Mouse (Mus musculus) heart, postnatal 0 days (tissue): ENCODE measurements around the gene Zcchc2.

Experiments
- CTCF ChIP-seq: IDR thresholded peaks from 2 replicates; pipeline ENCODE4 v1.5.1; 2016; ENCODE audit warnings: antibody characterized with exemption, control low read depth, low read depth
- EP300 ChIP-seq: IDR thresholded peaks from 2 replicates; pipeline ENCODE4 v1.6.1; 2016; ENCODE audit warnings: antibody characterized with exemption, low read depth

DNA sequence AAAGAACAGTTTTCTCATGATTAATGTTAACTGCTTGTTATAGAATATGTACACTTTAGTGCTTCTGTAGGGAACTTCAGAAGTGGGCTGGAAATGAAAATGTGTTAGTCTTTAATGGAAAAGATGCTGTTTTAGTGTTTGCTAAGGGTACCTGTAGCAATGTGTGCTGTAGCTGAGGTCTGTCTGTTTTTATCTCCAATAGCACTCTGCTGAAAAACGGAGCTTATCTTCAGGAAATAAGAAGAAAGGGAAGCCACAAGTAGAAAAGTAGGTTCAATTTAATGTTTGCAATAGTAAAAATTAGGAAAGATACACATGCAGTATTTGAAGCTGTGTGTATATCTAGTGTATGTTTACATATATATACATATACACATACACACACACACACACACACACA, 32.8 kb downstream of the Zcchc2 start:
- no peak for TF ChIP-seq EP300
- no peak for TF ChIP-seq CTCF
